Mouse (Mus musculus) small intestine, adult 2 months (tissue): Measurements from ENCODE around the gene Oas1a.
"Not testable (repeated sequence)": the region's sequence is repeated elsewhere in the genome, so short reads cannot be mapped to it uniquely, and the experiment has no call there.

Experiments
- CTCF ChIP-seq: fragments of 200-500 bp; IDR thresholded peaks from 2 replicates; pipeline ENCODE4 v1.5.1; 2012; ENCODE audit warnings: low read depth, mild to moderate bottlenecking, control low read depth, inconsistent platforms, low read length, moderate library complexity, mixed read lengths; ENCODE audit not compliant: insufficient replicate concordance, insufficient read length; ENCODE audit errors: extremely low read depth
- POLR2A ChIP-seq: fragments of 200-500 bp; IDR thresholded peaks from 2 replicates; pipeline ENCODE4 v1.6.1; 2012; ENCODE audit warnings: low read depth, mild to moderate bottlenecking, control low read depth, inconsistent platforms, low read length, moderate library complexity

- TF ChIP-seq CTCF, POLR2A: not testable (repeated sequence)
These were observed 17.2 kb upstream of the Oas1a start for GRCm38 (mm10) chr5:120924520-120924919.
